Mouse (Mus musculus) embryonic facial prominence, embryonic 12.5 days (tissue): Measurements from ENCODE around the gene Brd3. TPM values are rescaled to one million over a fixed set of nuclear protein-coding genes. Genes with fewer than 3 reads are reported as not detected.

Experiments used
- ATAC-seq: fragments of 200-750 bp; cut with Nextera tagmentation; 2 replicates; pipeline ENCODE4 v1.8.0; 2017; ENCODE audit not compliant: insufficient number of reproducible peaks, insufficient read depth, low FRiP score, low TSS enrichment
- H3K27ac ChIP-seq: fragments of 300-500 bp; sonication (generic); 2 replicates; pipeline ENCODE4 v1.5.1; 2016; ENCODE audit warnings: mild to moderate bottlenecking
- H3K27me3 ChIP-seq: fragments of 300-500 bp; sonication (generic); 2 replicates; pipeline ENCODE4 v1.6.1; 2016; ENCODE audit warnings: mild to moderate bottlenecking, moderate library complexity
- H3K36me3 ChIP-seq: fragments of 300-500 bp; sonication (generic); 2 replicates; pipeline ENCODE4 v1.6.1; 2016; ENCODE audit warnings: mild to moderate bottlenecking
- H3K4me1 ChIP-seq: fragments of 300-500 bp; sonication (generic); 2 replicates; pipeline ENCODE4 v1.6.1; 2016
- H3K4me2 ChIP-seq: fragments of 300-500 bp; sonication (generic); replicated peaks from 2 replicates; pipeline ENCODE4 v1.6.1; 2016; ENCODE audit warnings: mild to moderate bottlenecking, moderate library complexity
- H3K4me3 ChIP-seq: fragments of 300-500 bp; sonication (generic); 2 replicates; pipeline ENCODE4 v1.5.1; 2016; ENCODE audit warnings: mild to moderate bottlenecking
- H3K9ac ChIP-seq: fragments of 300-500 bp; sonication (generic); 2 replicates; pipeline ENCODE4 v1.6.1; 2016; ENCODE audit warnings: mild to moderate bottlenecking, moderate library complexity
- H3K9me3 ChIP-seq: fragments of 300-500 bp; sonication (generic); 2 replicates; pipeline ENCODE4 v1.6.1; 2016; ENCODE audit warnings: mild to moderate bottlenecking, moderate library complexity
- WGBS: fragments of 180-500 bp; shearing (Covaris S2); methylation state at CpG from one replicate; pipeline ENCODE4 v1.1.7; 2016; 5-methylcytosine and 5-hydroxymethylcytosine counted together
- polyA plus RNA-seq: library from polyadenylated mRNA; unstranded; fragments of >200 nt; fragmentation: Nextera tagmentation; extraction: Ambion mirVana; gene quantifications from 2 replicates; pipeline ENCODE4 v1.2.1, GENCODE M21; 2016

The Brd3 gene
- polyA plus RNA-seq, 1 experiment from 2014 or later: 144 TPM

- H3K4me1 ChIP-seq: peaks cover 4% of the 10 kb centered on the region
- no peaks in the 10 kb centered on the region for H3K36me3 ChIP-seq
- no peak overlapping the region for H3K27ac ChIP-seq
- 17% methylated on average over 11 of the region's 11 CpGs for WGBS
- ATAC-seq: no peak
- H3K27me3 ChIP-seq: no peaks in the 10 kb centered on the region
- no peaks in the 10 kb centered on the region for H3K9me3 ChIP-seq
- no peak overlapping the region for H3K9ac ChIP-seq
- H3K4me2 ChIP-seq: no peak overlapping the region
- H3K4me3 ChIP-seq: no peak overlapping the region
Measured at GRCm38 (mm10) chr2:27438281-27438680, 69.2 kb downstream of the Brd3 start.

GRCm38 (mm10) chr2:27437876-27438275, 69.6 kb downstream of the Brd3 start:
- WGBS: 68% methylated on average over 1 of the region's 1 CpGs
- no peak for ATAC-seq

GRCm38 (mm10) chr2:27432599-27432998, 74.9 kb downstream of the Brd3 start:
- no peak for ATAC-seq
- WGBS: 77% methylated on average over 2 of the region's 2 CpGs
- H3K36me3 ChIP-seq: no peaks in the 10 kb centered on the region

More at GRCm38 (mm10) chr2:27437876-27438275, 69.6 kb downstream of the Brd3 start:
- peaks cover under 1% of the 10 kb centered on the region; the same call in 1 of the 2 replicates for H3K4me1 ChIP-seq
- H3K4me3 ChIP-seq: no peak overlapping the region
- H3K9ac ChIP-seq: no peak overlapping the region
- no peak overlapping the region for H3K27ac ChIP-seq
- H3K4me2 ChIP-seq: no peak overlapping the region
- no peaks in the 10 kb centered on the region for H3K36me3 ChIP-seq
- no peaks in the 10 kb centered on the region for H3K9me3 ChIP-seq
- no peaks in the 10 kb centered on the region for H3K27me3 ChIP-seq

GRCm38 (mm10) chr2:27430621-27431020, 76.8 kb downstream of the Brd3 start:
- H3K4me2 ChIP-seq: no peak overlapping the region
- no peak overlapping the region for H3K4me3 ChIP-seq
- H3K36me3 ChIP-seq: no peaks in the 10 kb centered on the region
- no peak overlapping the region for H3K9ac ChIP-seq
- ATAC-seq: no peak
- no peaks in the 10 kb centered on the region for H3K9me3 ChIP-seq
- no peaks in the 10 kb centered on the region for H3K27me3 ChIP-seq
- H3K4me1 ChIP-seq: peaks cover 10% of the 10 kb centered on the region
- 91% methylated on average over 7 of the region's 7 CpGs for WGBS
- H3K27ac ChIP-seq: no peak overlapping the region

More at GRCm38 (mm10) chr2:27432599-27432998, 74.9 kb downstream of the Brd3 start:
- H3K27me3 ChIP-seq: no peaks in the 10 kb centered on the region
- peaks cover 4% of the 10 kb centered on the region for H3K4me1 ChIP-seq
- no peaks in the 10 kb centered on the region for H3K9me3 ChIP-seq
- no peak overlapping the region for H3K4me3 ChIP-seq
- no peak overlapping the region for H3K4me2 ChIP-seq
- H3K27ac ChIP-seq: no peak overlapping the region
- no peak overlapping the region for H3K9ac ChIP-seq

- no peak overlapping the region; the same call in 1 of the 2 replicates for H3K27ac ChIP-seq
- H3K4me3 ChIP-seq: no peak overlapping the region
- H3K36me3 ChIP-seq: no peaks in the 10 kb centered on the region
- no peak overlapping the region for H3K4me2 ChIP-seq
- ATAC-seq: no peak
- no peaks in the 10 kb centered on the region for H3K27me3 ChIP-seq
- H3K9ac ChIP-seq: no peak overlapping the region
- no peaks in the 10 kb centered on the region for H3K9me3 ChIP-seq
- H3K4me1 ChIP-seq: peaks cover 31% of the 10 kb centered on the region
- 0% methylated on average over 4 of the region's 4 CpGs for WGBS
Measured at GRCm38 (mm10) chr2:27428071-27428470, 79.4 kb downstream of the Brd3 start.

- H3K9me3 ChIP-seq: no peaks in the 10 kb centered on the region
- peak; percentile 84 for ATAC-seq
- H3K4me2 ChIP-seq: peak within 1 kb of the TSS; percentile 93
- H3K27ac ChIP-seq: peak within 1 kb of the TSS; percentile 81
- no peaks in the 10 kb centered on the region for H3K27me3 ChIP-seq
- no peaks in the 10 kb centered on the region for H3K36me3 ChIP-seq
- WGBS: under 1% methylated on average over 57 of the region's 58 CpGs
- peak within 1 kb of the TSS; percentile 85 for H3K9ac ChIP-seq
- H3K4me1 ChIP-seq: peaks cover 35% of the 10 kb centered on the region
- H3K4me3 ChIP-seq: peak within 1 kb of the TSS; percentile 79
Measured at GRCm38 (mm10) chr2:27426855-27427457, 80.5 kb downstream of the Brd3 start, which contains the start of gene Vav2. TSS of gene Vav2 (minus strand) at chr2:27427033.

GRCm38 (mm10) chr2:27426406-27426854, 81.0 kb downstream of the Brd3 start:
- peaks cover 35% of the 10 kb centered on the region for H3K4me1 ChIP-seq
- peak overlapping the region; percentile 79 for H3K4me3 ChIP-seq
- peak overlapping the region; percentile 85 for H3K9ac ChIP-seq
- no peaks in the 10 kb centered on the region for H3K36me3 ChIP-seq
- H3K9me3 ChIP-seq: no peaks in the 10 kb centered on the region
- peak; percentile 7; the same call in 1 of the 2 replicates for ATAC-seq
- no peaks in the 10 kb centered on the region for H3K27me3 ChIP-seq
- peak overlapping the region; percentile 81 for H3K27ac ChIP-seq
- H3K4me2 ChIP-seq: peak overlapping the region; percentile 93
- under 1% methylated on average over 62 of the region's 64 CpGs for WGBS

- H3K27ac ChIP-seq: peak overlapping the region; percentile 81; the same call in 1 of the 2 replicates
- ATAC-seq: no peak
- WGBS: under 1% methylated on average over 52 of the region's 60 CpGs
Measured at GRCm38 (mm10) chr2:27425751-27426405, 81.6 kb downstream of the Brd3 start.

GRCm38 (mm10) chr2:27425161-27425611, 82.3 kb downstream of the Brd3 start:
- Histone ChIP-seq H3K27me3 (no peaks in the 10 kb centered on the region), H3K4me3 (peak overlapping the region; percentile 79), H3K9me3 (no peaks in the 10 kb centered on the region), H3K27ac (peak overlapping the region; percentile 14; the same call in 1 of the 2 replicates), H3K36me3 (no peaks in the 10 kb centered on the region), H3K4me1 (peaks cover 35% of the 10 kb centered on the region), H3K9ac (peak overlapping the region; percentile 85), H3K4me2 (peak overlapping the region; percentile 93)
- ATAC-seq: no peak
- whole genome bisulfite sequencing: under 1% methylated on average over 20 of the region's 20 CpGs

More at GRCm38 (mm10) chr2:27425751-27426405, 81.6 kb downstream of the Brd3 start:
- Histone ChIP-seq H3K36me3 (no peaks in the 10 kb centered on the region), H3K9ac (peak overlapping the region; percentile 85), H3K4me2 (peak overlapping the region; percentile 93), H3K9me3 (no peaks in the 10 kb centered on the region), H3K4me3 (peak overlapping the region; percentile 79), H3K4me1 (peaks cover 35% of the 10 kb centered on the region), H3K27me3 (no peaks in the 10 kb centered on the region)

GRCm38 (mm10) chr2:27423596-27423995, 83.9 kb downstream of the Brd3 start:
- ATAC-seq: no peak
- Histone ChIP-seq H3K4me1 (peaks cover 48% of the 10 kb centered on the region), H3K36me3 (no peaks in the 10 kb centered on the region), H3K4me3 (no peak overlapping the region), H3K9ac (no peak overlapping the region), H3K9me3 (no peaks in the 10 kb centered on the region), H3K27ac (no peak overlapping the region), H3K27me3 (no peaks in the 10 kb centered on the region), H3K4me2 (no peak overlapping the region)
- WGBS: 76% methylated on average over 7 of the region's 7 CpGs

- 75% methylated on average over 20 of the region's 20 CpGs for WGBS
- ATAC-seq: no peak
- H3K4me3 ChIP-seq: no peak overlapping the region
- H3K27me3 ChIP-seq: no peaks in the 10 kb centered on the region
- H3K9ac ChIP-seq: no peak overlapping the region
- peaks cover 52% of the 10 kb centered on the region for H3K4me1 ChIP-seq
- no peak overlapping the region for H3K27ac ChIP-seq
- no peak overlapping the region for H3K4me2 ChIP-seq
- no peaks in the 10 kb centered on the region for H3K9me3 ChIP-seq
- no peaks in the 10 kb centered on the region for H3K36me3 ChIP-seq
Measured at GRCm38 (mm10) chr2:27421293-27422068, 86.0 kb downstream of the Brd3 start.
